Mouse (Mus musculus): ENCODE measurements at regions not wholly inside any gene's neighbourhood (a gene's known extent, or its start where the extent isn't known, plus 50 kb on each side); places are given as distances from the start of the nearest gene placed in this dataset.
"Not testable (repeated sequence)": the region's sequence is repeated elsewhere in the genome, so short reads cannot be mapped to it uniquely, and the experiment has no call there.

- DNase-seq, result no peak
These were observed 280.7 kb downstream of the Gxylt1 start for GRCm38 (mm10) chr15:92994191-92994671.

GRCm38 (mm10) chr15:92993538-92994190 is 281.3 kb downstream of the Gxylt1 start:
- no peak for DNase-seq

- DNase-seq, result no peak
These were observed 299.2 kb downstream of the Gxylt1 start for GRCm38 (mm10) chr15:92975774-92976173.

DNA sequence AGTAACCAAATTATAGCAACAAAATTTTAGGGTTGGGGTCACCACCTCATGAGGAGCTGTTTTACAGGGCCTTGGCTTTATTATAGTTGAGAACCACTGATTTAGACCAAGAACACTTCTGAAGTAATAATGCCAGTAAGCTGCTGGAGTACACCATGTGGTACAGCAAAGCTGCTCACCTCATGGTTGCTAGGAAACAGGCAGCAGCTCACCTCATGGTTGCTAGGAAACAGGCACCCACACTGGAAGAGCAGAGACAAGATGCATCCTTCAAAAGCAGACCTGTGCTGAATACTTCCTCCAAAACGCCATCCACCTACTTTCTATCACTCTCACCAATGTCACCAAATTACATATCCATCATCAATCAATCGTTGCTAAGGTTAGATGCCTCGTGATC is 300.0 kb downstream of the Gxylt1 start:
- DNase-seq, result no peak

- DNase-seq, result no peak
These were observed 301.2 kb downstream of the Gxylt1 start for GRCm38 (mm10) chr15:92973651-92974229.

- DNase-seq, result no peak
These were observed 309.4 kb downstream of the Gxylt1 start for GRCm38 (mm10) chr15:92965556-92965955.

GRCm38 (mm10) chr15:92964901-92965300 is 310.1 kb downstream of the Gxylt1 start:
- DNase-seq, result no peak

DNA sequence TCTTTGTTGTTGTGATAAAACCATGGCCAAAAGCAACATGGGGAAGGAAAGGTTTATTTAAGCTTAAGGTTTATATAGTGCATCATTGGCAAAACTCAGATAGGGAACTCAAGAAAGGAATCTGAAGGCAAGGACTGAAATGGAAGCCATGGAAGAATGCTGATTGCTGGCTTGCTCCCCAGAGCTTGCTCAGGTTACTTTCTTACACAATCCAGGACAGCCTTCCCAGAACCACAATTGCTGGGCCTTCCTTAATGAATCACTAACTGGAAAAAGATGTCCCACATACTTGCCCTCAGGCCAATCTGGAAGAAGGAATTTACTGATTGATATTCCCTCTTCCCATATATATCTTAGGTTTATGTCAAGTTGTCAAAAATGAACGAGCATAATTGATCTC is 310.8 kb downstream of the Gxylt1 start:
- DNase-seq, result no peak

GRCm38 (mm10) chr15:92950912-92951311 is 324.1 kb downstream of the Gxylt1 start:
- not testable (repeated sequence) for DNase-seq

- no peak for DNase-seq
These were observed 328.8 kb downstream of the Gxylt1 start for GRCm38 (mm10) chr15:92946216-92946615.

- no peak for DNase-seq
These were observed 371.2 kb downstream of the Gxylt1 start for GRCm38 (mm10) chr15:92903821-92904220.

- no peak for DNase-seq
These were observed 377.7 kb downstream of the Gxylt1 start for GRCm38 (mm10) chr15:92897277-92897676.

- no peak for DNase-seq
These were observed 379.1 kb downstream of the Gxylt1 start for GRCm38 (mm10) chr15:92895836-92896235.

- DNase-seq, result no peak
These were observed 398.5 kb downstream of the Gxylt1 start for GRCm38 (mm10) chr15:92876438-92876837.

DNA sequence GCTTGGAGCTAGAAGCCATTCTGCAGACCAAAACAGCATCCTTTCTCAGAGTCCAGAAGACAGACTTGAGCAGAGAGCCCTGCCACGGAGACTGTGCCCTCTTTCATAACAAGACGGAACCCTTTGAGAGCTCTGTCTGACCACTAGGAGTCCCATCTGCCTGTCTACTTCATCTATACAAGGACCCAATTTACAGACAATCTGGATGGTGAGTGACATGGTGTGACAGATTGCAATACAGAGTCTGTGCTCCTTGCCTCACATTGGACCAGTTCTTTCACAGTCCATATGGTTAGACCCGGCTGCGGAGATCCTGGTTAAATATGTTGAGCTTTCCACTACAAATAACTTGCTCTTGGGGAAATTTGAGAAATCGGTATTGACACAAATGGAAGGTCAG is 410.9 kb downstream of the Gxylt1 start:
- no peak for DNase-seq

- DNase-seq, result no peak
These were observed 424.1 kb downstream of the Gxylt1 start for GRCm38 (mm10) chr15:92850854-92851253.

GRCm38 (mm10) chr15:92840035-92840434 is 434.9 kb downstream of the Gxylt1 start:
- no peak for DNase-seq

GRCm38 (mm10) chr15:92839611-92840010 is 435.4 kb downstream of the Gxylt1 start:
- no peak for DNase-seq

DNA sequence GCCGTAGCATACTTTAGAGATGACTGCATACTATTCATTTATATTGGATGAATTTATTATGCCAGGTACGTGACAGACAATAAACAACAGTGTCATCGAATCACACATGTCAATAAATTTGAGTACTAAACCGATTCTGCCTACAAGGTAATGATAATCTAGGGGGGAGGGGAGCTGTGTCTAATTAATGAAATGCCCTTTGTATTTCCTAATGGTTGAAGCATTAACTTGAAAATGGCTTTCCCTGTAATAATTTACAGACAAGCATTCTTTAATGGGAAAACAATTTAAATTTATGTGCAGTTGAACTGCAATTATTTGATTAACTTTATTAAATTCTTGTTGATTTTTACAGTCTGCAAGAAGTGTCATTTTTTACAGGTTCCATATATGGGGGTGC is 429.5 kb downstream of the Pdzrn4 start:
- no peak for DNase-seq

Measured in kidney, adult 18-20 months (tissue).